Mouse (Mus musculus): ENCODE measurements around the gene Cps1. TPM values are rescaled to one million over a fixed set of nuclear protein-coding genes. Genes with fewer than 3 reads are reported as not detected.

Cps1 gene
- polyA plus RNA-seq, 1 experiment from 2014 or later: 0.17 TPM

GRCm38 (mm10) chr1:67235468-67236217 is 112.8 kb downstream of the Cps1 start:
- H3K9ac ChIP-seq: no peak overlapping the region
- no peaks in the 10 kb centered on the region for H3K36me3 ChIP-seq
- 35% methylated on average over 7 of the region's 7 CpGs for WGBS
- H3K27me3 ChIP-seq: no peaks in the 10 kb centered on the region
- H3K4me1 ChIP-seq: no peaks in the 10 kb centered on the region
- no peak overlapping the region for H3K4me3 ChIP-seq (replicated peaks)
- H3K27ac ChIP-seq (replicated peaks): no peak overlapping the region
- H3K9me3 ChIP-seq (replicated peaks): no peaks in the 10 kb centered on the region
- no peak overlapping the region for H3K4me2 ChIP-seq (replicated peaks)
- ATAC-seq (ENCODE audit: insufficient number of reproducible peaks, low FRiP score, low TSS enrichment, low read depth): no peak

- H3K36me3 ChIP-seq: no peaks in the 10 kb centered on the region
- H3K27me3 ChIP-seq: no peaks in the 10 kb centered on the region
- ATAC-seq (ENCODE audit: insufficient number of reproducible peaks, low FRiP score, low TSS enrichment, low read depth): no peak
- H3K4me3 ChIP-seq (replicated peaks): no peak overlapping the region
- 77% methylated on average over 1 of the region's 1 CpGs for WGBS
- H3K27ac ChIP-seq (replicated peaks): no peak overlapping the region
- H3K4me1 ChIP-seq: no peaks in the 10 kb centered on the region
- H3K9me3 ChIP-seq (replicated peaks): no peaks in the 10 kb centered on the region
- no peak overlapping the region for H3K9ac ChIP-seq
- H3K4me2 ChIP-seq (replicated peaks): no peak overlapping the region
Measured at GRCm38 (mm10) chr1:67238446-67238845, 115.6 kb downstream of the Cps1 start.

- no peak for ATAC-seq (ENCODE audit: insufficient number of reproducible peaks, low FRiP score, low TSS enrichment, low read depth)
- WGBS: 93% methylated on average over 1 of the region's 1 CpGs
- Histone ChIP-seq H3K4me2 (replicated peaks) (no peak overlapping the region), H3K9me3 (replicated peaks) (no peaks in the 10 kb centered on the region), H3K36me3 (no peaks in the 10 kb centered on the region), H3K27me3 (no peaks in the 10 kb centered on the region), H3K4me1 (no peaks in the 10 kb centered on the region), H3K27ac (replicated peaks) (no peak overlapping the region), H3K9ac (no peak overlapping the region), H3K4me3 (replicated peaks) (no peak overlapping the region)
Measured at GRCm38 (mm10) chr1:67238941-67239340, 116.1 kb downstream of the Cps1 start.

GRCm38 (mm10) chr1:67265222-67265621 is 142.4 kb downstream of the Cps1 start:
- H3K27me3 ChIP-seq: no peaks in the 10 kb centered on the region
- H3K9ac ChIP-seq: no peak overlapping the region
- no peak overlapping the region for H3K4me2 ChIP-seq (replicated peaks)
- no peak overlapping the region for H3K4me3 ChIP-seq (replicated peaks)
- WGBS: 71% methylated on average over 1 of the region's 1 CpGs
- H3K27ac ChIP-seq (replicated peaks): no peak overlapping the region
- H3K9me3 ChIP-seq (replicated peaks): no peaks in the 10 kb centered on the region
- ATAC-seq (ENCODE audit: insufficient number of reproducible peaks, low FRiP score, low TSS enrichment, low read depth): no peak
- H3K36me3 ChIP-seq: no peaks in the 10 kb centered on the region
- no peaks in the 10 kb centered on the region for H3K4me1 ChIP-seq

- Histone ChIP-seq H3K9ac (no peak overlapping the region), H3K4me1 (no peaks in the 10 kb centered on the region), H3K9me3 (replicated peaks) (no peaks in the 10 kb centered on the region), H3K4me2 (replicated peaks) (no peak overlapping the region), H3K27ac (replicated peaks) (no peak overlapping the region), H3K27me3 (no peaks in the 10 kb centered on the region), H3K4me3 (replicated peaks) (no peak overlapping the region), H3K36me3 (no peaks in the 10 kb centered on the region)
- no peak for ATAC-seq (ENCODE audit: insufficient number of reproducible peaks, low FRiP score, low TSS enrichment, low read depth)
Measured at GRCm38 (mm10) chr1:67267972-67268371, 145.1 kb downstream of the Cps1 start.

GRCm38 (mm10) chr1:67268450-67268849 is 145.6 kb downstream of the Cps1 start:
- no peak overlapping the region for H3K9ac ChIP-seq

GRCm38 (mm10) chr1:67276270-67276669 is 153.4 kb downstream of the Cps1 start:
- Histone ChIP-seq H3K27me3 (no peaks in the 10 kb centered on the region), H3K9ac (no peak overlapping the region), H3K9me3 (replicated peaks) (no peaks in the 10 kb centered on the region), H3K4me3 (replicated peaks) (no peak overlapping the region), H3K36me3 (no peaks in the 10 kb centered on the region), H3K4me2 (replicated peaks) (no peak overlapping the region), H3K4me1 (no peaks in the 10 kb centered on the region), H3K27ac (replicated peaks) (no peak overlapping the region)
- ATAC-seq (ENCODE audit: insufficient number of reproducible peaks, low FRiP score, low TSS enrichment, low read depth): no peak
- 82% methylated on average over 1 of the region's 1 CpGs for whole genome bisulfite sequencing

More at GRCm38 (mm10) chr1:67268450-67268849, 145.6 kb downstream of the Cps1 start:
- H3K27me3 ChIP-seq: no peaks in the 10 kb centered on the region
- H3K4me3 ChIP-seq (replicated peaks): no peak overlapping the region
- no peak for ATAC-seq (ENCODE audit: insufficient number of reproducible peaks, low FRiP score, low TSS enrichment, low read depth)
- H3K27ac ChIP-seq (replicated peaks): no peak overlapping the region
- no peaks in the 10 kb centered on the region for H3K4me1 ChIP-seq
- H3K4me2 ChIP-seq (replicated peaks): no peak overlapping the region
- H3K36me3 ChIP-seq: no peaks in the 10 kb centered on the region
- H3K9me3 ChIP-seq (replicated peaks): no peaks in the 10 kb centered on the region

Other genes starting within 250 kb of the Cps1 start
- gene Myl1, start 177.6 kb upstream of the Cps1 start, polyA plus RNA-seq (2015; fragmentation: Nextera tagmentation; extraction: Ambion mirVana): 588 and 776 TPM in 2 replicates
- 128 and 133 TPM in 2 replicates for gene Lancl1, start 84.2 kb upstream of the Cps1 start, polyA plus RNA-seq (2015; fragmentation: Nextera tagmentation; extraction: Ambion mirVana)